Mouse (Mus musculus) heart, embryonic 14.5 days (tissue): ENCODE measurements at regions not wholly inside any gene's neighbourhood (a gene's known extent, or its start where the extent isn't known, plus 50 kb on each side); places are given as distances from the start of the nearest gene placed in this dataset.

Experiments
- ATAC-seq: fragments of 200-750 bp; cut with Nextera tagmentation; 2 replicates; pipeline ENCODE4 v1.8.0; 2017; ENCODE audit warnings: low read depth, moderate TSS enrichment; ENCODE audit not compliant: insufficient number of reproducible peaks, insufficient read depth, low FRiP score
- H3K27ac ChIP-seq, 2 experiments: fragments of 200-500 bp in 1 of 2; fragments of 300-500 bp in 1 of 2; sonication (generic) in 1 of 2; replicated peaks in 1 of 2; 2 replicates each; pipeline ENCODE4 v1.5.1; 2012 to 2014; ENCODE audit warnings: low read depth in 2 of 2, low read length in 2 of 2, control low read depth in 1 of 2, mild to moderate bottlenecking in 1 of 2, mixed read lengths in 1 of 2; ENCODE audit not compliant: control insufficient read depth in 1 of 2, insufficient read depth in 1 of 2
- H3K27me3 ChIP-seq: fragments of 300-500 bp; sonication (generic); 2 replicates; pipeline ENCODE4 v1.6.1; 2014; ENCODE audit warnings: mild to moderate bottlenecking, low read length, control low read depth; ENCODE audit not compliant: control insufficient read depth, insufficient read depth
- H3K36me3 ChIP-seq: fragments of 300-500 bp; sonication (generic); 2 replicates; pipeline ENCODE4 v1.6.1; 2014; ENCODE audit warnings: mild to moderate bottlenecking, control low read depth, low read length, mixed read lengths; ENCODE audit not compliant: control insufficient read depth, insufficient read depth
- H3K4me1 ChIP-seq, 2 experiments: fragments of 200-500 bp in 1 of 2; fragments of 300-500 bp in 1 of 2; sonication (generic) in 1 of 2; 2 replicates each; pipeline ENCODE4 v1.6.1; 2012 to 2014; ENCODE audit warnings: low read length in 2 of 2, control low read depth in 1 of 2, mixed read lengths in 1 of 2; ENCODE audit not compliant: control insufficient read depth in 2 of 2, insufficient read depth in 2 of 2
- H3K4me2 ChIP-seq: fragments of 300-500 bp; sonication (generic); 2 replicates; pipeline ENCODE4 v1.6.1; 2014; ENCODE audit warnings: mild to moderate bottlenecking, low read length
- H3K4me3 ChIP-seq, 2 experiments: fragments of 200-500 bp in 1 of 2; fragments of 300-500 bp in 1 of 2; sonication (generic) in 1 of 2; 2 replicates each; pipeline ENCODE4 v1.5.1; 2012 to 2014; ENCODE audit warnings: low read length in 2 of 2, mild to moderate bottlenecking in 2 of 2, control low read depth in 1 of 2, low read depth in 1 of 2, moderate library complexity in 1 of 2; ENCODE audit not compliant: control insufficient read depth in 1 of 2, insufficient read depth in 1 of 2
- H3K9ac ChIP-seq: fragments of 300-500 bp; sonication (generic); 2 replicates; pipeline ENCODE4 v1.6.1; 2014; ENCODE audit warnings: mild to moderate bottlenecking, low read length
- H3K9me3 ChIP-seq: fragments of 300-500 bp; sonication (generic); 2 replicates; pipeline ENCODE4 v1.6.1; 2016; ENCODE audit warnings: low read length, control low read depth; ENCODE audit not compliant: control insufficient read depth
- WGBS: fragments of 180-500 bp; shearing (Covaris S2); extraction: QIAGEN DNeasy Blood & Tissue Kit; methylation state at CpG from one replicate; pipeline ENCODE4 v1.1.7; 2014; 5-methylcytosine and 5-hydroxymethylcytosine counted together

DNA sequence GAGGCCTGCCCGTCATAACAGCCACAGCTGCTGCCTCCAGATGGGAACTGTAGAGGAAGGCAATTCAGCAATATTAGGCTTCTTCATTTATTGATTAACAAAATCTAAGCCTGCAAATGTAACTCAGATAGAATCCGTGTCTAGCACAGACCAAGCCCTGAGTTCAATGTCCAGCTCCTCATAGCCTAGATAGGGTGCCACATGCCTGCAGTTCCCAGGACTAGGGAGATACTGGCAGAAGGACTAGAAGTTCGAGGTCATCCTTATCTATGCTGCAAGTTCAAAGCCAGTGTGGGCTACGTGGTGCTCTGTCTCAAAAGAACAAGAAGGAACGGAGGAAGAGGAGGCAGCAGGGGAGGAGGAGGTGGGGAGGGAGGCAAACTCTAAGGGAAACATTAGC lies 121.2 kb upstream of the Pkdcc start:
- Histone ChIP-seq H3K9me3 (no peaks in the 10 kb centered on the region), H3K4me1 (peaks cover 6 to 7% of the 10 kb centered on the region in 2 experiments; a peak in 2 of 4 replicates), H3K27ac (no peak overlapping the region), H3K4me3 (no peak overlapping the region), H3K36me3 (no peaks in the 10 kb centered on the region), H3K4me2 (no peak overlapping the region), H3K27me3 (no peaks in the 10 kb centered on the region), H3K9ac (no peak overlapping the region)
- ATAC-seq: no peak
- WGBS: 77% methylated on average over 5 of the region's 5 CpGs

DNA sequence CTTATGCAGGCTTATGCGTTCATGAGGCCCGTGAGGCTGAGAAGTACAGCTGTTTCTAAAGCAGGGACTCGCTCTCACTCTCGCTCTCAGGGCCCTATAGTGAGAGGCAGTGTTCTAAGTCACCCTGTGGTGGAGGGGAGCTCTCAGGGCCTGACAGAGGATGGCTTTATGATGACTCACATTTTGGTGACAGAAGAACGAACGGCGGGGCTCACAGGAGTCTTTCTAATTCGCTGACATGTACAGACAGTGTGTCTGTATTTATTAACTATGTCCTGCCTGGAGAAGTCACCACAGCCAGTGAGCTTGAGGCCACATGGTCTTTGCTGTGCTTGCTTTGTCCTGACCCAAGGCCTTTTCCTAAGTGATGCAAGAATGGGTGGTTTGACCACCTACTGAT lies 118.6 kb upstream of the Pkdcc start:
- Histone ChIP-seq H3K9me3 (no peaks in the 10 kb centered on the region), H3K4me1 (peaks cover 3 to 4% of the 10 kb centered on the region in 2 experiments; a peak in 1 of 4 replicates), H3K4me2 (no peak overlapping the region), H3K27ac (no peak overlapping the region), H3K27me3 (no peaks in the 10 kb centered on the region), H3K4me3 (no peak overlapping the region), H3K36me3 (no peaks in the 10 kb centered on the region), H3K9ac (no peak overlapping the region)
- no peak for ATAC-seq
- WGBS: 38% methylated on average over 8 of the region's 8 CpGs

DNA sequence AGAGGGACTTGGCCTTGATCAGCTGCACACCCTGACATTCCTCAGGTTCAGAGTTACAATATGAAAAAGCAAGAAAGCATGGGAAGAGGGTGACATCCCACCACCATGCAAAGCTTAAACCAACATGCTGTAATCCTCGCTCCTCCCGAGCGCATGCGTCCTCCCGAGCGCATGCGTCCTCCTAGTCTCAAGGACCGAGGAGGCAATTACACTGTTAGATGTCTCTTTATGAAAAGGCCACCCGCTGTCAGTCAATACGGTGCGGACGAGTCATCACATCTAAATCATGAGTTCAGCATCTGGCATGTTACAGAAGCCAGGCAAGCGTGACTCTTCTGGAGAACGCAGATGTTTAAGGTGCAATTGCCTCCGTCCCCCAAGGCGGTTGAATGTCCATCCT lies 117.1 kb upstream of the Pkdcc start:
- Histone ChIP-seq H3K36me3 (no peaks in the 10 kb centered on the region), H3K9ac (no peak overlapping the region), H3K9me3 (no peaks in the 10 kb centered on the region), H3K4me2 (no peak overlapping the region), H3K27ac (no peak overlapping the region), H3K4me1 (peaks cover 4 to 6% of the 10 kb centered on the region in 2 experiments; a peak in 3 of 4 replicates), H3K27me3 (no peaks in the 10 kb centered on the region), H3K4me3 (no peak overlapping the region)
- no peak for ATAC-seq
- WGBS: 90% methylated on average over 16 of the region's 16 CpGs

GRCm38 (mm10) chr17:83098679-83099413 lies 116.2 kb upstream of the Pkdcc start:
- H3K9ac ChIP-seq: no peak overlapping the region
- no peak overlapping the region for H3K4me2 ChIP-seq
- ATAC-seq: no peak
- no peaks in the 10 kb centered on the region for H3K9me3 ChIP-seq
- no peak overlapping the region for H3K27ac ChIP-seq
- no peaks in the 10 kb centered on the region for H3K27me3 ChIP-seq
- H3K36me3 ChIP-seq: no peaks in the 10 kb centered on the region
- H3K4me3 ChIP-seq: no peak overlapping the region
- WGBS: 77% methylated on average over 12 of the region's 12 CpGs
- peaks cover 4 to 6% of the 10 kb centered on the region in 2 experiments; a peak in 3 of 4 replicates for H3K4me1 ChIP-seq

- peaks cover 3 to 6% of the 10 kb centered on the region in 2 experiments; a peak in 3 of 4 replicates for H3K4me1 ChIP-seq
- no peaks in the 10 kb centered on the region for H3K9me3 ChIP-seq
- no peak for ATAC-seq
- H3K4me2 ChIP-seq: no peak overlapping the region
- no peaks in the 10 kb centered on the region for H3K36me3 ChIP-seq
- no peak overlapping the region for H3K9ac ChIP-seq
- H3K4me3 ChIP-seq: no peak overlapping the region
- no peak overlapping the region for H3K27ac ChIP-seq
- WGBS: 75% methylated on average over 7 of the region's 7 CpGs
- no peaks in the 10 kb centered on the region for H3K27me3 ChIP-seq
Measured at GRCm38 (mm10) chr17:83101035-83101434, 114.1 kb upstream of the Pkdcc start.

DNA sequence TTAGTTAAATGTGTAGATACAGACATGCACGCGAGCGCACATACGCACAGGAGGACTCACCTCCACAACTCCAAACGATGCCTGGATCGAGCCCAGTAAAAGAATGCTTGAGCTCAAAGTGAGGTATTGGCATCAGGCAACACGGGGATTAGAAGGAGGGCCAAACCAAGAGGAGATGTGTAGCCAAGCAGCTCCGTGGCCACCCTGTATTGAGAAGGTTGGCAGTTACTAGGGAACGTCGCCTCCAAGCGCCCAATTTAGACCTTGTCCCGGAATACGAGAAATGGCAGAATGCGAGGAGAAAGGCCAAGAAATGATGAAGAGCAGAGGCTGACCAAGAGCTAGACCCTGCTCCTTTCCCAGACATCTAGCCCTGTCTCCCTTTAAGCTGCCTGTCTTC lies 113.3 kb upstream of the Pkdcc start:
- no peak for ATAC-seq
- H3K4me1 ChIP-seq: peaks cover 0 to 6% of the 10 kb centered on the region in 2 experiments; a peak in 3 of 4 replicates
- H3K4me3 ChIP-seq: no peak overlapping the region
- H3K27ac ChIP-seq: no peak overlapping the region
- no peaks in the 10 kb centered on the region for H3K9me3 ChIP-seq
- no peak overlapping the region for H3K4me2 ChIP-seq
- no peaks in the 10 kb centered on the region for H3K27me3 ChIP-seq
- 93% methylated on average over 14 of the region's 14 CpGs for WGBS
- H3K36me3 ChIP-seq: no peaks in the 10 kb centered on the region
- H3K9ac ChIP-seq: no peak overlapping the region

GRCm38 (mm10) chr17:83102675-83103412 lies 112.2 kb upstream of the Pkdcc start:
- Histone ChIP-seq H3K27ac (no peak overlapping the region), H3K9ac (no peak overlapping the region), H3K9me3 (no peaks in the 10 kb centered on the region), H3K4me3 (no peak overlapping the region), H3K27me3 (no peaks in the 10 kb centered on the region), H3K4me2 (no peak overlapping the region), H3K36me3 (no peaks in the 10 kb centered on the region), H3K4me1 (peaks cover 0 to 6% of the 10 kb centered on the region in 2 experiments; a peak in 3 of 4 replicates)
- no peak for ATAC-seq
- 51% methylated on average over 6 of the region's 6 CpGs for WGBS
